Mouse (Mus musculus) left cerebral cortex, adult 9 months (tissue): Measurements from ENCODE around the gene Arhgap9.

Experiments
- DNase-seq, 2 experiments: peaks; one replicate each; pipeline ENCODE4 v3.0.0; 2022; ENCODE audit warnings: low spot score in 2 of 2

Arhgap9 gene

DNA sequence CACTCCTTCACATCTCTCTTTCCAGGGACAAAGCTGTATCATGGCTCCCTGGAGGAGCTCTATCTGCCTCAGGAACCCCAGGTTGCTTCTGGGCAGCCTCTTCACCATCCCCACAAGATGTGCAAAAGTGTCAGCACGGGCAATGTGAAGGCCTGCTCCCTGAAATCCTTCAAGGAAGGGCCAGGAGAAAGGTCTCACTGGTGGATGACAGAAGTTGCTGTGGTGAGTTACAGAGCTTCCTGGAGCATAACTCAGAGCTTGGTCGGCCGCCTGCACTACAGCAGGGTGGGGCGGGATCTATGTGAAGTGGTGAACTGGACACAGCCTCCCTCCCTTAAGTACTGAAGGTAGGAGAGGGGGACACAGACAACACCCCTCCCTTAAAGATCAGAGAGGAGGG, 905 bp downstream of the Arhgap9 start:
- DNase-seq = no peak

- no peak for DNase-seq
Measured at GRCm38 (mm10) chr10:127323131-127323855, 1.5 kb downstream of the Arhgap9 start.

DNA sequence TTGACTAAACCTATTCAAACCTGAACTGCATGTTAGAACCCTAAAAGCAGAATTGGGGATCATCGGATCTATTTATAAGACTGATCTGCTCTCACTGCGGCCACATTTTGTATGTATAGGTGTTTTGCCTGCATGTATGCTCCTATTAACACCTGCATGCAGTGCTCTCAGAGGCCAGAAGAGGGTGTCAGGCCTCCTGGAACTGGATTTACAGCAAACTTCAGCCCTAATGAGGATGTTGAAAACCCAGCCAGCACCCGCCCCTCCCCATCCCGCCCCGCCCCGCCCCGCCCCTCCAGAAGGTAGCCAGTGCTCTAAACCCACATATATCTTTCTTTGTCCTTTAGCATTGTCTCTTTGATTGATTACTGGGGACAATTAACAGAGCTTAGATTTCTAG, 2.7 kb downstream of the Arhgap9 start:
- DNase-seq = no peak

DNA sequence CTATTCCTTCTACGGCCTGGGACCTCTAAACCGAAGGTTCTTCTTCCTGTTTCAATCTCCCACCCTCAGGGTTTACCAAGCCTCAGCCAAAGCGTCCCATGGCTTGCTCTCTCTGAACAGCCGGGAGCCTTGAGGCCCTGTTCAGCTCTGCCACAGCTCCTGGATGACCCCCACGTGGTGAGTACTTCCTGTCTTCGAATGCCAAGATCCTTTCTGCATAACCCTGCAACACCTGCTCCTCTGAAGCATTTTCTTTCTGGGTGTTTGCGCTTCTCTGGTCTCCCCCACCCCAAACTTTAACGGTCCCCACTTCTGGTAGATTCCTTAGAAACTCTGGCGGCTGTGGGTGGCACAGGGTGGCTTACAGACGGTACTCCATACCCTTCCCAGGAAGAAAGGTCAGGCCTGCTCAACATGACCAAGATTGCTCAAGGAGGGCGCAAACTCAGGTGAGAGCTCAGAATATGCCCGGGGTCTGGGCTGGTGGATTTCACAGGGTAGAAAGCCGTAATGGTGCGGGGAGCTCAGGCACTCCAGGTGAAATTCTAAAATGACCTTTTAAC, 3.8 kb downstream of the Arhgap9 start:
- no peak for DNase-seq

DNA sequence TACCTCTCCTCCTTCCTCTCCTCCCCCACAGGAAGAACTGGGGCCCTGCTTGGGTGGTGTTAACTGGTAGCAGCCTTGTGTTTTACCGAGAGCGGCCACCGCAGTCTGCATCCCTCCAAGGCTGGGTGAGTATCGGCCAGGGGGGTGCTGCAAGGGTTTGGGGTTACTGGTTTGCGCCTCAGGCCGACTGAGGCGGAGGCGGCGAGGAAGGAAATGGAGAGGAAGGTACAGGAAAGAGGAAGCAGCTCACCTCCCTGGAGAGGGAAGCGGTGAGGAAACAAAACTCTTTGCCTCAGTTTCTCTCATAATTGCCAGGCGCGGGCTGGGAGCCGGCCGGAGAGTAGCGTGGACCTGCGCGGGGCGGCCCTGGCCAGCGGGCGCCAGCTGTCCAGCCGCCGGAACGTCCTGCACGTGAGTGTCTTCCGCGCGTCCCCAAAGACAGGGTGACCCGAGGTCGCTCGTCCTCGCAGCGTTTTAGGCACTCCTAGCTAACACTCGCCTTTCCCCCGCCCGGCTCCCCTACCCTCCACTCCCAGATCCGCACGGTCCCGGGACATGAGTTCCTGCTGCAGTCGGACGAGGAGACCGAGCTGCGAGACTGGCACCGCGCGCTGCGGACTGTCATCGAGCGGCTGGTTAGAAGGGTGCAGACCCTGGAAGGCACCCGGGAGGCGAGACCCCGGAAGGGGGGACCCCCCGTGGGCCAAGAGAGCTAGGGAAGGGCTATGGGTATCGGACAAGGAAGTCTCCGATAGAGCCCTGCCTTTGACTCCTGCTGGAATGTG, 4.4 kb downstream of the Arhgap9 start:
- DNase-seq = no peak

DNA sequence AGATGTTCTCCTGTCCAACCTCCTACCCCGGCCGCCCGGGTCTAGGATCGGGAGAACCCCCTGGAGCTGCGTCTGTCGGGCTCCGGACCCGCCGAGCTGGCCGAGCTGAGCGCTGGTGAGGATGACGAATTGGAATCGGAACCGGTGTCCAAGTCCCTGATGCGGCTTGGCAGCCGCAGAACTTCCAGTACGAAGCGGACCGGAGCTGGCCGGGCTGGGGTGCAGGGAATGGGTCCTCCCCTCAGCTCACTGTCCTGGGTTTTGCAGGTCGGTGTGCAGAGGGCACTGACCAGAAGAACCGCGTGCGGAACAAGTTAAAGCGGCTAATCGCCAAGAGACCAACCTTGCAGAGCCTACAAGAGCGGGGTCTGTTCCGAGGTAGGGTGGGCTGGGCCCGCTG, 5.1 kb downstream of the Arhgap9 start:
- no peak for DNase-seq

DNA sequence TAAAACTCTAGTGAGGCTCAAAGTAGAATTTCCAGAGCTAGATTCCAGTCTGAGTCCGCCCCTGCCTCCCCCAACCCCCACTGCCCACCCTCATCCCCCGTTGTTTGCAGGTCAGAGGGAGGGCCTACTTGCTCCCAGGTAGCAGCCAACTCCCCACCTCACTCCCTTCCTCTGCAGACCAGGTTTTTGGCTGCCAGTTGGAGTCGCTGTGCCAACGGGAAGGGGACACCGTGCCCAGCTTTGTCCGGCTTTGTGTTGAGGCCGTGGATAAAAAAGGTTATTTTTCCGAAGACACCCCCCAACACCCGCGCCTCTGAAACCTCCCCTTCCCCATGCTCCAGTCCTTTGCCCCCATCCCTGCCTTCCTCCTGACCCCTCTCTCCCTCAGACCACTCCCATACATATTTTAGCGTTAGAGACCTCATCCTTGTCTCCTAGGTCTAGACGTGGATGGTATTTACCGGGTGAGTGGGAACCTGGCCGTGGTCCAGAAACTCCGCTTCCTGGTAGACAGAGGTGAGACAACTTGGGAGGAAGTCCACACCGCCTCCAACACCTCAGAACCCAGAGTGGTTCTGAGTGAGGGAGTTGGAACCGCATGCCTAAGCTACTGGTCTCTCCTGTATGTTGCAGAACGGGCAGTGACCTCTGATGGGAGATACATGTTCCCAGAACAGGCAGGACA, 5.8 kb downstream of the Arhgap9 start:
- no peak for DNase-seq

GRCm38 (mm10) chr10:127330212-127330611, 8.4 kb downstream of the Arhgap9 start:
- DNase-seq = no peak

DNA sequence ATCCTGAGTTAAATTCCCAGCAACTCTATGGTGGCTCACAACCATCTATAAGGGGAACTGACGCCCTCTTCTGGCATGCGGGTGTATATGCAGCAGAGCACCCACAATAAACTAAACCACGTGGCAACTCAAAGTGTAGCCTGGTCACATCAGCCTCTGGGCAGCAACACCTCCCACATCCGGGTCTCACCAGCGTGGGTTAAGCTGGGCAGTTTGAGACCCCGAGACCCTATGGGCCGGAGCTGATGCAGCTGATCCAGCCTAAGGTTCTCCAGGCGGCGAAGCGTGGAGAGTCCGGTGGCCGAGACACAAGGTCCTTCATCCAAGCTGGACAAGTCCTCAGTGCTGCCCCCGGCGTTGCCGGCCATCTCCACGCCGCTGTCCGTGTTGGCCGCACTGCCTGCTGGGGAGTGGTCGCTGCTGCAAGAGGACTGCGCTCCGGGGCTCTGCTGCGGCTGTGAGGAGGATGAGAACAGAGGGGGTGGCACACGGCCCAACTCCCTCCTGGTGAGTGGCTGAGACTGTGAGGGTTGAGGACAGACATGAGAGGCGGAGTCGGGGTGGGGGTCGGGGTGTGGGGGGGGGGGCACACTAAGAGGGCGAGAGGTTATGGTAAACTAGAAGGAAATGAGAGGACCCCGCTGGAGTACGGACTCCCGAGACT, 10.6 kb downstream of the Arhgap9 start:
- no peak for DNase-seq

DNA sequence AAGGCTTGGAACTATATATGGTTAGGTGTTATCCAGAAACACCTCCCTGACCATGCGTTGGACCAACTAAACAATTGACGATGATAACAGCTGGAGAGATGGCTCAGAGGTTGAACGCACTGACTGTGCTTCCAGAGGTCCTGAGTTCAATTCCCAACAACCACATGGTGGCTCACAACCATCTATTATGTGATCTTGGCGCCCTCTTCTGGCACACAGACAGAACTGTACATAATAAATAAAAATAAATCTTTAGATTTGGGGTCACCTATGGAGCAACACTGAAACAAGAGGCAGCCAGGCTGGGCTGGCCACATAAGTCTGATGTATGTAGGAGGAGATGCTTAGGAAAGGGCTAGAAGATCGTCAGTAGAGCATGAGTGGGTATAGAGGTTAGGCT, 11.4 kb downstream of the Arhgap9 start:
- no peak for DNase-seq

- DNase-seq = no peak
Measured at GRCm38 (mm10) chr10:127335271-127335670, 13.5 kb downstream of the Arhgap9 start.

DNA sequence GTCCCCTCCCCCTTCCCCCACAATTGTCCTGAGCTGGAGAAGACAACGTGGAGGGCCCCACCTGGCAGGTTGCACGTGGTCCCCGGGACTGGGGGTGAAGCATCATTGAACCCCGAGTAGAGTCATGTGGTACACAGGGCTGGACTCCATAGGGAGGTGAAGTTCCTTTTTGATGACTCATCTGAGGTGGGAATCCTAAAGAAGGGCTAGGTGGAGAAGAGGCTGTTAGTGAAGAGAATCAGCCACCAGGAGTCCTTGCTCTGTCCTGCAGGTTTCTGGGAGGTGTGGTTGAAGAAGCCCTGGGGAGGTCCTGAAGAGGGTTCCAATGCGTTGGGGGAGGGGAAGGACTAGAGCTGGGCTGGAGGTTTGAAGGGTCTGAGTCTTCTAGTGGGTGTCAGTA, 15.2 kb downstream of the Arhgap9 start:
- no peak for DNase-seq

DNA sequence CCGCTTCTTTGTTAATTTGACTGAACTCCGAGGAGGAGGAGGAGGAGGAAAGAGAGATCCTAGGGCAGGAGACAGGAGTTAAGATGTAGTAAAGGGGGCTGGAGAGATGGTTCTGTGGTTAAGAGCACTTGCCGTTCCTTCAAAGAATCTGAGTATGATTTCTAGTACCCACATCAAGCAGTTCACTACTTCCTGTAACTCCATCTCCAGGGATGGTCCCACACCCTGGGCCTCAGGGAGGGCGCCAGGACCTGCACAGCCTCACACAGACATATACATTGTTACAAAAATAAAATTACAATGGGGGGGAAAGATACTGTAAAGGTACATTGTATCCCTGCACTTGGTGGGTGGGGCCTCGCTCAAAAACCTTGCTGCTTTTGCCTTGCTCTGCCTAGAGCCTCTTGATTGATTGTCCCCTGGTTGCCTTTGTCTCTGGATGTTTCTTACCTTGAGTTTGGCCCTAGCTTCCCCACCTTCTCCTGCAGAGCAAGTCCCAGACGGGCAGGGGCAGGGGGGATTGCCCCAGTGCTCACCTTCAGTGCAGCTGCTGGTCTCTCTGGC, 15.9 kb downstream of the Arhgap9 start:
- DNase-seq = no peak

GRCm38 (mm10) chr10:127338930-127339682, 17.3 kb downstream of the Arhgap9 start:
- peak; percentile 73 to 95 for DNase-seq

GRCm38 (mm10) chr10:127339683-127340576, 18.2 kb downstream of the Arhgap9 start:
- DNase-seq = no peak

GRCm38 (mm10) chr10:127340577-127341359, 19.0 kb downstream of the Arhgap9 start:
- no peak for DNase-seq

GRCm38 (mm10) chr10:127341360-127341690, 19.6 kb downstream of the Arhgap9 start:
- DNase-seq = no peak

GRCm38 (mm10) chr10:127341891-127342639, 20.3 kb downstream of the Arhgap9 start, which contains the start of gene Gli1:
TSS of gene Gli1 (minus strand) at chr10:127341974.
- DNase-seq = peak in 1 of 2 experiments; percentile 79
